Mouse (Mus musculus): ENCODE data around the gene 2810459M11Rik. TPM values are rescaled to one million over a fixed set of nuclear protein-coding genes. Genes with fewer than 3 reads are reported as not detected.

Gene 2810459M11Rik
- 39.0 and 44.0 TPM in 2 replicates for total RNA-seq (2014; rRNA removed)
- 54.1 and 66.2 TPM in 2 replicates for polyA plus RNA-seq (2012; rRNA removed)

DNA sequence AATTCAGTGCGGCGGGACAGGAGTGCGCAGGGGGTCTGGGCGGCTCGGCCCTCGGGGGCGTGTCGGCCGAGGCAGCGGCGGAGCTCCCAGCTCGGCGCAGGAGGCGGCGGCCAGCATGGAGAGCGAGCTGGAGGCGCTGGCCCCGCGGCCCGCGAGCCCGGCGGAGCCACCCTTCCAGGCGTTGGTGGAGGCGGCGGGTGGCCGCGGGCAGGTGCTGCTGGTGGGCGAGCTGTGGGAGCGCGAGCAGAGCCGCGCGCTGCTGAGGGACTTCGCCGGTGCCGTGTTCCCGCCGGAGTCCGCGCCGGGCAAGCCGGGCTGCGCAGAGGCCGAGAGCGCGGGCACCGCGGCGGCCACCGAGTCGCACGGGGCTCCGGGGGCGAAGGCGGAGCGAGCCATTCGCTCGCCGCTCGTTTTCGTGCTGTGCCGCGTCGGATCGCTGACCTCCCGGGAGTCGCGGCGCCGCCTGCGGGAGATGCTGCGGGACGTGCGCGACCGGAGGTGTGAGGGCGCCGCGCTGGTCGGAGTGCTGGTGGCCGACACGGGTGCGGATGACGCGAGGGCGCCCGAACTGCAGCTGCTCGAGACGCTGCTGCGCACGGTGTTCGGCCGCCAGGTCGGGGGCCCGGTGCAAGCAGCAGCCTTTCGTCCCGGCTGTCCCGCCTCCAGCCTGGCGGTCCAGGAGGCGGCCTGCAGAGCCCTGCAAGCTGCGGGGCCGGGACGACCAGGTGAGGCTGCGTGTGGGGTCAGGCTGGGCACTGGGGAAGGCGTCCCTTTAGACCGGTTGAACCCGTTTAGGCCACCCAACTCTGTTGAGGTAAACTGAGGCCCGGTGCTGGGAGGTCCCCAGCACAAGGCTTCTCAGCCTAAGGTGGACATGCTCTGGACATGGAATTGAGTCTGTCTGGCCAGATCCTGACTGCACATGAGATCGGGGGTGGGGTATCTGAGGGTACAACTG lies at the start of gene 2810459M11Rik:
Gene 2810459M11Rik (plus strand): TSS at position 16 of the 958 bp plus-strand sequence.
- Histone ChIP-seq H3K4me1 (ENCODE audit: control insufficient read depth, insufficient read depth, low read length) (peaks cover 15% of the 10 kb centered on the region; the same call in 1 of the 2 replicates), H3K36me3 (ENCODE audit: control insufficient read depth, insufficient read depth, low read length) (peaks cover 9% of the 10 kb centered on the region; the same call in 1 of the 2 replicates), H3K79me2 (ENCODE audit: control insufficient read depth, insufficient read depth, low read length) (peaks cover 22% of the 10 kb centered on the region), H3K4me3 (ENCODE audit: insufficient read depth, low read depth, low read length) (peak within 1 kb of the TSS; percentile 83), H3K27ac (replicated peaks; ENCODE audit: insufficient read depth, low read depth, low read length) (peak within 1 kb of the TSS; percentile 99), H3K9ac (ENCODE audit: low read depth, low read length) (peak within 1 kb of the TSS; percentile 99), H3K27me3 (ENCODE audit: control insufficient read depth, insufficient read depth, low read length) (no peaks in the 10 kb centered on the region)
- TF ChIP-seq CTCF (IDR thresholded peaks at IDR 0.05; ENCODE audit: low read depth, low read length) (no peak), POLR2A (IDR thresholded peaks at IDR 0.05; ENCODE audit: extremely low read depth, insufficient read depth, low read length) (0 out of 2 replicates have a peak, but pooled peaks have one; percentile 21)
- DNase-seq (ENCODE audit: extremely low read depth, low read depth, low spot score) = no peak
- under 1% methylated on average over 110 of the region's 110 CpGs for WGBS

DNA sequence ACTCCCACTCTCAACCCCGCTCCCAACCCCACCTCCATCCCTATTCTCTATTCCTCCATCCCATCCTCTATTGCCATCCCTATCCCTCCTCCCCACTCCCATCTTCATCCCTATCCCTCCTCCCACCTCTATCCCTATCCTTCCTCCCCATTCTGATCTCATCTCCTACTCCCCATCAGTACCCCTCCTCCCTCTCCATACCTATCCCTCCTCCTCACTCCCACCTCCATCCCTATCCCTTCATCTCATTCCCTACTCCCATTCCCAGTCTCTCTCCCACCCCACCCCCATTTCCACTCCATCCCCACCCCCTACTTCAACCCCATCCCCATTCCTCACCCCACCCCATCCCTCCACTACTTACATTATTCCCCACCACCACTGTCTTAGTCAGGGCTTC lies 48.4 kb upstream of the 2810459M11Rik start:
- Histone ChIP-seq H3K4me3 (ENCODE audit: insufficient read depth, low read depth, low read length) (no peak overlapping the region), H3K79me2 (ENCODE audit: control insufficient read depth, insufficient read depth, low read length) (no peaks in the 10 kb centered on the region), H3K4me1 (ENCODE audit: control insufficient read depth, insufficient read depth, low read length) (no peaks in the 10 kb centered on the region), H3K27ac (replicated peaks; ENCODE audit: insufficient read depth, low read depth, low read length) (no peak overlapping the region), H3K27me3 (ENCODE audit: control insufficient read depth, insufficient read depth, low read length) (no peaks in the 10 kb centered on the region), H3K9ac (ENCODE audit: low read depth, low read length) (no peak overlapping the region), H3K36me3 (ENCODE audit: control insufficient read depth, insufficient read depth, low read length) (no peaks in the 10 kb centered on the region)
- DNase-seq (ENCODE audit: extremely low read depth, low read depth, low spot score) = no peak
- WGBS = 100% methylated on average over 1 of the region's 1 CpGs
- TF ChIP-seq POLR2A (IDR thresholded peaks at IDR 0.05; ENCODE audit: extremely low read depth, insufficient read depth, low read length) (no peak), CTCF (IDR thresholded peaks at IDR 0.05; ENCODE audit: low read depth, low read length) (no peak)

DNA sequence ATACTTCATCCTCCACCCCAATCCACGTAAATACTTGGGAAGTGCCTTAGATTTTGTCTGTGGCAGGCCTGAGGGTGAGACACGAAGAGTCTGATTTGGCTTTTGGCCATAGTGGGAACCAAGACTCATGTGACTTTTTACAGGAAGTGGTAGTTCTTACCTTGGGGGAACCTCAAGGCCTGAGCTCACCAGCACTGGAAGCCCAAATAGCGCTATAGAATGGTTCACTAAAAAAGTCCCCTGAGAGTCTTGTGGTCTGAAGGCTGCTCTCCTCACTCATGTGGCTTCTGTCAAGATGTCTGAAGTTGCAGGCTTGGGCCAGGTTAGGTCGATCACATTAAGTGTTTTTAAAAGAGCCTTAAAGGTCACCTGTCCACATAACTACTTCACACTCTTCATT lies 47.7 kb upstream of the 2810459M11Rik start:
- no peaks in the 10 kb centered on the region for H3K27me3 ChIP-seq (ENCODE audit: control insufficient read depth, insufficient read depth, low read length)
- 80% methylated on average over 4 of the region's 4 CpGs for WGBS
- no peaks in the 10 kb centered on the region for H3K36me3 ChIP-seq (ENCODE audit: control insufficient read depth, insufficient read depth, low read length)
- no peaks in the 10 kb centered on the region for H3K79me2 ChIP-seq (ENCODE audit: control insufficient read depth, insufficient read depth, low read length)
- no peak overlapping the region for H3K27ac ChIP-seq (replicated peaks; ENCODE audit: insufficient read depth, low read depth, low read length)
- no peak for DNase-seq (ENCODE audit: extremely low read depth, low read depth, low spot score)
- H3K4me3 ChIP-seq (ENCODE audit: insufficient read depth, low read depth, low read length) = no peak overlapping the region
- H3K4me1 ChIP-seq (ENCODE audit: control insufficient read depth, insufficient read depth, low read length) = no peaks in the 10 kb centered on the region
- H3K9ac ChIP-seq (ENCODE audit: low read depth, low read length) = no peak overlapping the region
- TF ChIP-seq CTCF (IDR thresholded peaks at IDR 0.05; ENCODE audit: low read depth, low read length) (no peak), POLR2A (IDR thresholded peaks at IDR 0.05; ENCODE audit: extremely low read depth, insufficient read depth, low read length) (no peak)

DNA sequence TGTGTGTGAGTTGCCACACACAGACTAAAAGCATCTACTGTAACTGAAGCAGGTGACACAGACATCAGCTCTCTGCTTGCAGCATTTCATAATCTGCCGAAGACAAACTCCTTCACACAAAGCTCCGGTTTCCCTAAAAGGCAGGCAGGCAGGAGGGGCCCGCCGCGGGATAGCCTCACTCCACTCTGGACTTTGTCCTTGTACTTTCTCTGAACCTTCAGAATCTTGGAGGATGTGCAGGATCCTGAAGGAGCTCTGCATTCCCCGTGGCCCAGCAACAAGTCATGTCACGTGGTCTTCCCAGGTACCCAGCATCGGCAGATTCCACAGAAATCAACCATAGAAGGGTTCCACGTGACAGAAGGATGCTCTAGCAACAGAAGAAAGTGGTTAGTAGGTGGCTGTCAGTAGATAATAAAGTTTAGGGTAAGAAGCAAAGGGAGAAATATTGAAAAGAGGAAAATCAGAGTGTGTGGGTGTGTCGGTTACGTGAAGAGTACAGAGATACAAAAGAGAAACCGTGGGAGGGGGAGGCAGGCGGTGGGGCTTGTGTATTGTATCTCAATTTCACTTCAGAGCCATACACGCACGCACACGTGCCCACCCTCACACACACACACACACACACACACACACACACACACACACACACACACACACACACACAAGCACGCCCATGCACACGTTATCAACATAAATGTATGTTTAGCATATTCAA lies 45.7 kb upstream of the 2810459M11Rik start:
- no peaks in the 10 kb centered on the region for H3K36me3 ChIP-seq (ENCODE audit: control insufficient read depth, insufficient read depth, low read length)

DNA sequence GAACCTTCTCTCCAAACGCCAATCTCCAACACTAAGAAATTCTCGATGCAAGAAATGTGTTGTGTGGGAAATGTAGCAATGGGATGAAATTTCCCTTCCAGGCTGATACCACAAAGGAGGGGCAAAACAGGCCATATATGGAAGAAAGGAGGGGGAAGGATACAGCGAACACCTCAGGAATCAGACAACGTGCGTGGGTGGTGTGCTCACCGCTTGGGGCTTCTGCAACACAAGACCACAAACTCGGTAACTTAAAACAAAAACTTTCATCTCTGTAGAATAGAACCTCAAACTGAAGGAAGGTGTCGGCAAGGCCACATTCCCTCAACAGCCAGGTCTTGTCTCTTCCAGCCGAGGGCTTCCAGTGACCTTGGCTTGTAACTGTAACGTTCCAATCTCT lies 40.1 kb upstream of the 2810459M11Rik start:
- Histone ChIP-seq H3K9ac (ENCODE audit: low read depth, low read length) (no peak overlapping the region), H3K79me2 (ENCODE audit: control insufficient read depth, insufficient read depth, low read length) (no peaks in the 10 kb centered on the region), H3K4me1 (ENCODE audit: control insufficient read depth, insufficient read depth, low read length) (no peaks in the 10 kb centered on the region), H3K4me3 (ENCODE audit: insufficient read depth, low read depth, low read length) (no peak overlapping the region), H3K36me3 (ENCODE audit: control insufficient read depth, insufficient read depth, low read length) (no peaks in the 10 kb centered on the region), H3K27me3 (ENCODE audit: control insufficient read depth, insufficient read depth, low read length) (no peaks in the 10 kb centered on the region), H3K27ac (replicated peaks; ENCODE audit: insufficient read depth, low read depth, low read length) (no peak overlapping the region)
- no peak for DNase-seq (ENCODE audit: extremely low read depth, low read depth, low spot score)
- WGBS = 90% methylated on average over 10 of the region's 10 CpGs
- TF ChIP-seq CTCF (IDR thresholded peaks at IDR 0.05; ENCODE audit: low read depth, low read length) = no peak
- TF ChIP-seq POLR2A (IDR thresholded peaks at IDR 0.05; ENCODE audit: extremely low read depth, insufficient read depth, low read length) = no peak

More for the DNA sequence above, 45.7 kb upstream of the 2810459M11Rik start:
- no peak for TF ChIP-seq CTCF (IDR thresholded peaks at IDR 0.05; ENCODE audit: low read depth, low read length)
- TF ChIP-seq POLR2A (IDR thresholded peaks at IDR 0.05; ENCODE audit: extremely low read depth, insufficient read depth, low read length) = no peak
- Histone ChIP-seq H3K4me3 (ENCODE audit: insufficient read depth, low read depth, low read length) (no peak overlapping the region), H3K79me2 (ENCODE audit: control insufficient read depth, insufficient read depth, low read length) (no peaks in the 10 kb centered on the region), H3K4me1 (ENCODE audit: control insufficient read depth, insufficient read depth, low read length) (no peaks in the 10 kb centered on the region), H3K9ac (ENCODE audit: low read depth, low read length) (no peak overlapping the region), H3K27me3 (ENCODE audit: control insufficient read depth, insufficient read depth, low read length) (no peaks in the 10 kb centered on the region), H3K27ac (replicated peaks; ENCODE audit: insufficient read depth, low read depth, low read length) (no peak overlapping the region)
- no peak for DNase-seq (ENCODE audit: extremely low read depth, low read depth, low spot score)
- 76% methylated on average over 18 of the region's 18 CpGs for WGBS
